Mouse (Mus musculus): ENCODE data around the gene Ppp1ca. TPM values are rescaled to one million over a fixed set of nuclear protein-coding genes. Genes with fewer than 3 reads are reported as not detected.
A peak's percentile ranks its signal among the peaks of the same experiment; 100 is the strongest.

The Ppp1ca gene
- polyA plus RNA-seq, 1 experiment: 373 TPM

DNA sequence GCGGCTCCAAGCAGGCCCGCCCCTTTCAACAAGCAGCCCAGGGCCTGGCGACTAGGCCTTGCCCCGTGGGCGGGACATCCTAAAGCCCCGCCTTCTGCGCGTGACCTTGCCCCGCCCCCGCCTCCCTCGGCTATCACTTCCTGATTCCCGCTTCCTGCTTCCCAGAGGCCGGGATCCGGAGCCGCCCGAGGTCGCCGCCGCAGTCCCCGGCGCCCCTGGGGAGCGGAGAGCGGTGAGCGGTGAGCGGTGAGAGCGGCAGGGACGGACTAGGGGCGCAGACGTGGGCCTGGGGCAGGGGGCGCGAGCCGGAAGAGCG is 43.4 kb upstream of the Ppp1ca start, which contains the start of gene Coro1b:
TSS of gene Coro1b (plus strand) at position 129 of the 316 bp plus-strand sequence.
- WGBS: under 1% methylated on average over 31 of the region's 33 CpGs
- H3K4me1 ChIP-seq (ENCODE audit: control insufficient read depth, insufficient read depth, low read length): peaks cover 10% of the 10 kb centered on the region

DNA sequence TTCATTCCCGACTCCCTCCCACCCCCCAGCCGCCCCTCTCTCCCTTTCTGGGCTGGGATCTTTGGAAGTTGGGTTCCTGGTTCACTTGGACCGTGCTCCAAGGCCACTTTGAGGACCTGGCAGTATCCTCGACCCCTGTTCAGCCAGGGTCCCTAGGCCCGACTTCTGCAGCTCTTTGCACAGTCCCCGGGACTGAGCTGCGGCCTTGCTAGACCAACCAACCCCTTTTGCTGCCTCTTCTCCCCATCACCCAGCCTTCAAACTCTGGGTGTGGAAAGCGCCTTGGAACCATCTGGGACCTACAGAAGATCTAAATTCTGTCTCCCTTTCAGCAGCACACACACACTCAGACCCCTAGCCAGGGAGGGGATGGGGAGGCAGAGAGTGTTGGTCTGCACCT is 43.0 kb upstream of the Ppp1ca start:
- Histone ChIP-seq H3K4me3 (replicated peaks; ENCODE audit: extremely low read depth, low read depth, low read length) (peak overlapping the region; percentile 76), H3K4me1 (ENCODE audit: control insufficient read depth, insufficient read depth, low read length) (peaks cover 10% of the 10 kb centered on the region)
- no peak for DNase-seq
- TF ChIP-seq POLR2A (IDR thresholded peaks at IDR 0.05; ENCODE audit: borderline replicate concordance, extremely low read depth, low read depth, low read length) (no peak), CTCF (IDR thresholded peaks at IDR 0.05; ENCODE audit: insufficient read depth, low read length) (no peak)
- 2% methylated on average over 8 of the region's 8 CpGs for WGBS

More for the DNA sequence above, 43.4 kb upstream of the Ppp1ca start, which contains the start of gene Coro1b:
- peak within 1 kb of the TSS; percentile 76 for H3K4me3 ChIP-seq (replicated peaks; ENCODE audit: extremely low read depth, low read depth, low read length)
- TF ChIP-seq CTCF (IDR thresholded peaks at IDR 0.05; ENCODE audit: insufficient read depth, low read length) (no peak), POLR2A (IDR thresholded peaks at IDR 0.05; ENCODE audit: borderline replicate concordance, extremely low read depth, low read depth, low read length) (peak; percentile 84)
- peak; percentile 99 for DNase-seq

DNA sequence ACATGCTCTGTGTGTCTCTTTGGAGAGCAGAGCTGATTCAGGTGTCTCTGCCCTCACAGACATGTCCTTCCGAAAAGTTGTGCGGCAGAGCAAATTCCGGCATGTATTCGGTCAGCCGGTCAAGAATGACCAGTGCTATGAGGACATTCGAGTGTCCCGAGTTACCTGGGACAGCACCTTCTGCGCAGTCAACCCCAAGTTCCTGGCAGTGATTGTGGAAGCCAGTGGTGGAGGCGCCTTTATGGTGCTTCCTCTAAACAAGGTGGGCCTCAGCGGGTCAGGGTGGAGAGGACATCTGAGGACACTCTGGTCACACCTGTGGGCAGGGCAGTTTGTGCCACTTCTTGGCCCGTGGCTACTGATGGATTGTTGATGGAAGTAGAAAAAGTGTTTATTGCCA is 42.6 kb upstream of the Ppp1ca start:
- DNase-seq: no peak
- Histone ChIP-seq H3K4me1 (ENCODE audit: control insufficient read depth, insufficient read depth, low read length) (peaks cover 10% of the 10 kb centered on the region), H3K4me3 (replicated peaks; ENCODE audit: extremely low read depth, low read depth, low read length) (peak overlapping the region; percentile 76)
- TF ChIP-seq POLR2A (IDR thresholded peaks at IDR 0.05; ENCODE audit: borderline replicate concordance, extremely low read depth, low read depth, low read length): no peak
- TF ChIP-seq CTCF (IDR thresholded peaks at IDR 0.05; ENCODE audit: insufficient read depth, low read length): no peak
- WGBS: 65% methylated on average over 11 of the region's 11 CpGs

DNA sequence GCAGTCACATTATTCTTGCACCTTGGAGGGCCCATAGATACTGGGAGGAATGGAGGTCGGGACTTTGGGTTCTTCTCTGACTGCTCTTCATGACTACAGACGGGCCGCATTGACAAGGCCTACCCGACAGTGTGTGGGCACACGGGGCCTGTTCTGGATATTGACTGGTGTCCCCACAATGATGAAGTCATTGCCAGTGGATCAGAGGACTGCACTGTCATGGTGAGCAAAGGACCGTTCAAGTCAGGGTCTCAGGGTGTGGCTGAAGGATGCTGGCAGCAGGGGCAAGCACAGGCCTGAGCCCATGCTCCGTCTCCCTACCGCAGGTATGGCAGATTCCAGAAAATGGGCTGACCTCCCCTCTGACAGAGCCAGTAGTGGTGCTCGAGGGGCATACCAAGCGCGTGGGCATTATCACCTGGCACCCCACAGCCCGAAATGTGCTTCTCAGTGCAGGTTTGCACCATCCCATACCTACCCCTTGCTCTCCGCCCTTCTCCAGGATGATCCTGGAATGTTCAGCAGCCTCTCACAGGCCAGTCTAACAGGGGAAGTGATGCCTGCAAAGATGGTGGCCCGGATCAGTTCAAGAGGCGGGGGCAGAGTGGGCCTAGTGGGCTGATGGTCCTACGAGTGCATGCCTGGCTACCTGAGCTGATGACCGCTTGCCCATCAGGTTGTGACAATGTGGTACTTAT is 42.0 kb upstream of the Ppp1ca start:
- DNase-seq: no peak
- H3K4me1 ChIP-seq (ENCODE audit: control insufficient read depth, insufficient read depth, low read length): peaks cover 10% of the 10 kb centered on the region
- H3K4me3 ChIP-seq (replicated peaks; ENCODE audit: extremely low read depth, low read depth, low read length): no peak overlapping the region
- no peak for TF ChIP-seq POLR2A (IDR thresholded peaks at IDR 0.05; ENCODE audit: borderline replicate concordance, extremely low read depth, low read depth, low read length)
- TF ChIP-seq CTCF (IDR thresholded peaks at IDR 0.05; ENCODE audit: insufficient read depth, low read length): no peak
- WGBS: 91% methylated on average over 17 of the region's 17 CpGs

DNA sequence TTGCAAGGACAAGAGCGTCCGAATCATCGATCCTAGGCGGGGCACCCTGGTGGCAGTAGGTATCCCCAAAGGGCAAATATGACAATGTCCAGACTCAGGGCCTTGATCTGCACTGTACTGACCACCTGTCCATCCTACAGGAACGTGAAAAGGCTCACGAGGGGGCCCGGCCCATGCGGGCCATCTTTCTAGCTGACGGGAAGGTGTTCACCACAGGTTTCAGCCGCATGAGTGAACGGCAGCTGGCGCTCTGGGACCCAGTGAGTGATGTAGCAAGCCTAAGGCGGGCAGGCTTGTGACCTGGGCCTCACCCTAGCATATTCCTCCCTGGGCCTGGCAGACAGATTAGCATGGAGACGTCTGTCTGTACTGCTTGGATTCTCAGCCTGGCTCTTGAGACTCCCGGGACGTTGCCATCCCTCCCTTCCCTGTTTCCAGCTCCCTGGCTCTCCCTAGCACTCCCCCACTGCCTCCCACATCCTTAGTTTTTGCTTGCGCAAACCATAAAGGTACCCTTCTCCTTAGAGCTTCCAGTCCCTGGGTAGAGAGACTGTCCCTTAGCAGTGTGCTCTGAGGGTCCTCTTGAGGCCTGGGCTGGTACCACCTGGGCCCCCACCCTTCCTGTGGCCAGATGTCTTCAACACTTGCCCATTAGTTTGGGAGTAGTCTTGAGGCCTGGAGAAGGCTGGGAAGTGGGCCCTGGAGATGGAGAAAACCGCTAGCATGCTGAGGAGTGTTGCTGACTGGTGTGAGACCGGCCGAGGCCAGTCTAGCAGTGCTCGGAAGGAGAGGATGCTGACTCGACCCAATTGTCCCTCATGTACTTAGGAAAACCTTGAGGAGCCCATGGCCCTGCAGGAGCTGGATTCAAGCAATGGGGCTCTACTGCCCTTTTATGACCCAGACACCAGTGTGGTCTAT is 41.0 kb upstream of the Ppp1ca start:
- 85% methylated on average over 22 of the region's 22 CpGs for WGBS
- peaks cover 10% of the 10 kb centered on the region for H3K4me1 ChIP-seq (ENCODE audit: control insufficient read depth, insufficient read depth, low read length)
- TF ChIP-seq POLR2A (IDR thresholded peaks at IDR 0.05; ENCODE audit: borderline replicate concordance, extremely low read depth, low read depth, low read length) (no peak), CTCF (IDR thresholded peaks at IDR 0.05; ENCODE audit: insufficient read depth, low read length) (no peak)
- H3K4me3 ChIP-seq (replicated peaks; ENCODE audit: extremely low read depth, low read depth, low read length): no peak overlapping the region
- DNase-seq: no peak

DNA sequence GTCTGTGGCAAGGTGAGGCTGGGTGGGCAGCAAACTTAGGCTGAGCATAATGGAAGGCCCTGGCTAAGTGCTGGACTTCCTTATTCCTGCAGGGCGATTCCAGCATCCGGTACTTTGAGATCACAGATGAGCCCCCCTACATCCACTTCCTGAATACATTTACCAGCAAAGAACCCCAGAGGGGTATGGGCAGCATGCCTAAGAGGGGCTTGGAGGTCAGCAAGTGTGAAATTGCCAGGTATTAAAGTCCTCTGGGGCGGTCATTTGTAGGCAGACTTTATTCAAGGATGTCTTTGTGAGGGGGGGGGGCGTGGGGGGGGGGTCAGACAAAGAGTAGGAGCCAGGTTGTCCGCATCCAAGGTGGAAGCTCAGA is 40.4 kb upstream of the Ppp1ca start:
- no peak for DNase-seq
- Histone ChIP-seq H3K4me1 (ENCODE audit: control insufficient read depth, insufficient read depth, low read length) (peaks cover 10% of the 10 kb centered on the region), H3K4me3 (replicated peaks; ENCODE audit: extremely low read depth, low read depth, low read length) (no peak overlapping the region)
- 72% methylated on average over 5 of the region's 5 CpGs for WGBS
- TF ChIP-seq POLR2A (IDR thresholded peaks at IDR 0.05; ENCODE audit: borderline replicate concordance, extremely low read depth, low read depth, low read length) (no peak), CTCF (IDR thresholded peaks at IDR 0.05; ENCODE audit: insufficient read depth, low read length) (no peak)

DNA sequence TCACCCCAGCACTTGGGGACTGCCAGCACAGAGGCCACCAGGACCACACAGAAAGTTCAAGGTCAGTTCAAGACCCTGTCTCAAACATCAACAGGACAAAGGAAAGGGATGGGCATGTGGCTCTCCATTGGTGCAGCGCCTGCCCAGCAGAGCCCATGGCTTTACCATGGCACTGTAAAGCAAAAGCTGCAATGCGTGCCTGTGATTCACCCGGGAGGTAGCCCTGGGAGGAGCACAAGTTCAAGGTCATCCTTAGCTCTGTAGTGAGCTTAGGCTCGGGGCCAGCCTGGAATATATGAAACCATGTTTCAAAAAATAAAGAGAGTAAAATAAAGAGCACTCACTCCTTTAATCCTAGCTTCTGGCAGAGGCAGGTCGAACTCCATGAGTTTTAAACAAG is 40.0 kb upstream of the Ppp1ca start:
- no peak for TF ChIP-seq POLR2A (IDR thresholded peaks at IDR 0.05; ENCODE audit: borderline replicate concordance, extremely low read depth, low read depth, low read length)
- no peak for TF ChIP-seq CTCF (IDR thresholded peaks at IDR 0.05; ENCODE audit: insufficient read depth, low read length)
- 82% methylated on average over 5 of the region's 5 CpGs for WGBS
- H3K4me1 ChIP-seq (ENCODE audit: control insufficient read depth, insufficient read depth, low read length): peaks cover 10% of the 10 kb centered on the region
- no peak for DNase-seq
- H3K4me3 ChIP-seq (replicated peaks; ENCODE audit: extremely low read depth, low read depth, low read length): no peak overlapping the region

DNA sequence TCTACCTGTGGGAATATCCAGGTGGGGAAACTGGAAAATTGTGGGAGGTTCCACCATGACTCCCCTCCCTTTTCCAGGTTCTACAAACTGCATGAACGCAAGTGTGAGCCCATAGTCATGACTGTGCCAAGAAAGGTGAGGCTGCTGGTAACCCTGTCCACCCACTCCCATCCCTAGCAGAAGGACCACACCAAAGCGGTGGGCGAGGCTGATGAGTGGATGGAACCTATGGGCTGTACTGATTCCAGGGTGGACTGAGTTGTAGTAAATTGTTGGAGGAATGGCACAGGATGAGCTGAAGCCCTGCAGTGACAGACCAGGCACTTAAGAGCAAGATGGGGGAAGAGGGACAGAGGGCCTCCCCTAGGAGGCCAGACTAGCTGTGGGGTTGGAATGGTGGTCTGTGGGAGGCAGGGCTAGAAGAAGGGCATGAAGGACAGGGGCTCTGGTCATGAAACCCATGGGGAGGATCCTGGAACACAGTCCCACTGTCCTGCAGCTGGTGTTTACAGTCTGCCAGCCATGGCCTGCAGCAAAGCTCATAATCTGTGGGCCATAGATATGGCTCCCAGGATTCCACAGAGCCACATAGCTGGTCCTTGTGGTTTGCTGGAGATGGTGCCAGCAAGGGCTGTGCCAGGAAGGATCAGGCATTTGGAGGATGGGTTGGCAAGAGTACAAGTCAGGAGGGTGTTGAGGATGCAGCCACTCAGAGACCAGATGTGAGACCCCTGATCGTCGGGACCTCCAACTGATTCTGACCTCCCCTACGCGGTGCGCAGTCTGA is 39.2 kb upstream of the Ppp1ca start:
- no peak overlapping the region for H3K4me3 ChIP-seq (replicated peaks; ENCODE audit: extremely low read depth, low read depth, low read length)
- DNase-seq: no peak
- peaks cover 10% of the 10 kb centered on the region for H3K4me1 ChIP-seq (ENCODE audit: control insufficient read depth, insufficient read depth, low read length)
- 82% methylated on average over 8 of the region's 8 CpGs for WGBS
- TF ChIP-seq POLR2A (IDR thresholded peaks at IDR 0.05; ENCODE audit: borderline replicate concordance, extremely low read depth, low read depth, low read length) (no peak), CTCF (IDR thresholded peaks at IDR 0.05; ENCODE audit: insufficient read depth, low read length) (no peak)

DNA sequence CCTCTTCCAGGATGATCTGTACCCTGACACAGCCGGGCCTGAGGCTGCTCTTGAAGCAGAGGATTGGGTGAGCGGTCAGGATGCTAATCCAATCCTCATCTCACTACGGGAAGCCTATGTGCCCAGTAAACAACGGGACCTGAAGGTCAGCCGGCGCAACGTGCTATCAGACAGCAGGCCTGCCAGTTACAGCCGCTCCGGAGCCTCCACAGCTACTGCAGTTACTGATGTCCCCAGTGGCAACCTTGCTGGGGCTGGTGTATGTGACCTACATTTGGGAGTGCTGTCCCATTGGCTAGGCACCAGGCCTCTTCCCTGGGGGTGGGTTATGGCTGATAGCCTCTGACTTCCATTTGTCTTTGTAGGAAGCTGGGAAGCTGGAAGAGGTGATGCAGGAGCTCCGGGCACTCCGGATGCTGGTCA is 38.6 kb upstream of the Ppp1ca start, which contains the start of gene Ptprcap:
TSS of gene Ptprcap (plus strand) at position 373 of the 423 bp plus-strand sequence.
- DNase-seq: no peak
- TF ChIP-seq CTCF (IDR thresholded peaks at IDR 0.05; ENCODE audit: insufficient read depth, low read length): no peak
- no peak for TF ChIP-seq POLR2A (IDR thresholded peaks at IDR 0.05; ENCODE audit: borderline replicate concordance, extremely low read depth, low read depth, low read length)
- H3K4me3 ChIP-seq (replicated peaks; ENCODE audit: extremely low read depth, low read depth, low read length): no peak within 1 kb of the TSS
- H3K4me1 ChIP-seq (ENCODE audit: control insufficient read depth, insufficient read depth, low read length): peaks cover 8% of the 10 kb centered on the region
- 65% methylated on average over 11 of the region's 11 CpGs for WGBS
